Mouse (Mus musculus): ENCODE results near the gene Cyp26c1. TPM values are rescaled to one million over a fixed set of nuclear protein-coding genes. Genes with fewer than 3 reads are reported as not detected.

Cyp26c1 gene
- not detected for total RNA-seq (2021)
- long read RNA-seq, experiment 1, result 0 reads
- long read RNA-seq, experiment 2, result 0 reads

DNA sequence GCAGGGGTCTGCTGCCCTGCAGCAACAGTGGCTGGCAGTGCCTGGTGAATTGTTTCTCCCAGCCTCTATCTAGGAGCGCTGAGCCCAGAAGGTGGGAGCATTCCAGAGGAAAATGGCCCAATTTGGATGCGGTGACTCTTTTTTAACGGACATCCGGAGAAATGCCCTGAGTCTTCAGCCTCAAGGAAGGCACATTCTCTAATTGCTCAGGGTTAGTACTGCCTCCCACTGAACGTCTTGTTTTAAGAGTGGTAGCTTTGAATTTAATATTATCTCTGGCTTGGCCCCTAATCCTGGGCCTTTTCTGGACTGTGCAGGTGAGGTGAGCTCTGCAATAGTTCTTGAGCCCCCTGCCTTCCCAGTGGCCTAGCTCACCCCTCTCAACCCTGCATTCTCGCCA, at the start of gene Cyp26c1:
Gene Cyp26c1 (plus strand): TSS at position 301 of the 400 bp plus-strand sequence.
- DNase-seq (ENCODE audit: low spot score in 2 of 2), result no peak

DNA sequence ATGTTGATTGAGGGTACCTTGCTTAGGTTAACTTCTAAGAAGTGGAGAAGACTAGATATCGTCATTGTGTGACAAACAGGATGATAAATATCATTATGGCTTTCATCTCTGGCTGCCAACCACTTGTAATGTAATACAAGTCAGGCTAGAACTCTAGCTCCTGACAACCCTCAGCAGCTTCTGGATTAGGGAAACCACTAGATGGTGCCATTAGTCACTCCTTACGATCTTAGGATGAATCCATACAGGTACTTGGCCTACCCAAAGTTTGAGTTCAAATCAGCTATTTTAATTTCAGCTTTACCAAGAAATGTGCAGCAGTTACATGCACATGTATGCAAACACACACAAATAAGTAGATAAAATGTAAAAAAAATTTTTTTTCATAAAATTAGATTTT, 37.4 kb upstream of the Cyp26c1 start:
- DNase-seq (ENCODE audit: low spot score in 2 of 2), result no peak

- no peak for DNase-seq (ENCODE audit: low spot score in 2 of 2)
These were observed 34.9 kb upstream of the Cyp26c1 start for GRCm38 (mm10) chr19:37650526-37650925.

- no peak for DNase-seq (ENCODE audit: low spot score in 2 of 2)
These were observed 31.4 kb upstream of the Cyp26c1 start for GRCm38 (mm10) chr19:37654012-37654411.

GRCm38 (mm10) chr19:37656441-37656840, 28.9 kb upstream of the Cyp26c1 start:
- DNase-seq (ENCODE audit: low spot score in 2 of 2), result no peak

DNA sequence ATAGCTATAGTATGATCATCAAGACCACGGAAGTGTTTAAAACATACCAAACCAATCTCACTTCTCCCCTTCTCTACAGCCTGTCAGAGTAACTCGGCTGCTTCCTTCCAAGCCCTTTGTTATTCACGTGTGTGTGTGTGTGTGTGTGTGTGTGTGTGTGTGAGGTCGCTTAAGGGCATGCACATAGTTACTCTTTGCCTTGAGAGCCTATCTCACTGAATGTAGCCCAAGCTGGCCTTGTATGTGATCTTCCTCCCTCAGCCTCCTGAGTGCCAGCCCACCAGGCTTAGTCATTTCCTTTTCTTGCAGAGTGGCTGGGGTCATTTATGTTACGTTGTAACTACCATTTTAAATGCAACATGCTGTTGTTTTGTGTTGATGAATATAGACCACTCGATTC, 20.1 kb upstream of the Cyp26c1 start:
- DNase-seq (ENCODE audit: low spot score in 2 of 2), result no peak

DNA sequence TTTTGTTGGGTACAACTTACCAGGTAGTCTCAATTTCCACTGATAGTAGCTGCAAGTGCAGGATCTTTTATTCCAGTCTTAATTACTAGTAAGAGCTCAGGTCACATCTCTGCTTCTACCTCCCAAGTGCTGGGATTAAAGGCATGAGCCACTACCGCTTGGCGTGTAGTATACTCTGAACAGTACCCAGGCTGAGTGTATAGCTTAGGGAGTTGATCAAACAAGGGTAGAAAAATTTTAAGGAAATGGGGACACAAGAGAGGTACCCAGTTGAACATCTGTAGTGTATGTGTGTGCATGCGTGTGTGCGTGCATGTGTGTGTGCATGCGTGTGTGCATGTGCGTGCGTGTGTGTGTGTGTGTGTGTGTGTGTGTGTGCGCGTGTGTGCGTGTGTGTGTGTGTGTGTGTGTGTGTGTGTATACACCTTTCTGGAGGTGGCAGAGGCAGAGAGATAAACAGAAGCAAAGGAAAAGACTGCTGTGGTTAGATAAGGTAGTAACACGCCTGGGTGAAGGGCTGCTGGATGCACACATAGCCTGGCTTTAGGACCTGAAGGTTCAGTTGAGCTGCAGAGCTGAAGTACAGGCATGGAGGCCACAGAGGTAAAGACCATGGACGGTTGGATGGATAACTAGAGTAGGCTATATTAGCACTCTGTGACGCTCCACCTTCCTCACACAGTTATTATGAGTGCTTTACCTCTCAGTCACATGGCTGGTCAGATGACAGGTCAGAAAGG, 17.4 kb upstream of the Cyp26c1 start:
- DNase-seq (ENCODE audit: low spot score in 2 of 2), result no peak

GRCm38 (mm10) chr19:37668657-37669056, 16.7 kb upstream of the Cyp26c1 start:
- no peak for DNase-seq (ENCODE audit: low spot score in 2 of 2)

DNA sequence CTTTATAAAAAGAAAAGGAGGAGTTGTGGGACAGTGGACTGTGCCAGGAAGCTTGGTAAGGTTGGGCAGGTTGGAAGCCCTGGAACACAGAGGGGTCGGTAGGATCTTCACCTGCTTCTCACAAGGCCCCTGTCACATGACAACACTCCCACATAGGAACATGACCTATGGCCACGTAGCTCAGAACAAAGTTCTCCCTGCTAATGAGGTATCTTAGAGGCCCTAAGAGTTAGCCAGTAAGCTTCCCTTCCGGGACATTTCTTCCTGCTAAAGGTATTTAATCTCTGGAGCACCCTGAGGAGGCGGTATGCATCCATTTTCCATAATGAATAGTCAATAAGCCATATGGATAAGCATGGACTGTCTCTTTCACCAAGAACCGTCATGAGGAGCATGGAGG, 15.9 kb upstream of the Cyp26c1 start:
- no peak for DNase-seq (ENCODE audit: low spot score in 2 of 2)

DNA sequence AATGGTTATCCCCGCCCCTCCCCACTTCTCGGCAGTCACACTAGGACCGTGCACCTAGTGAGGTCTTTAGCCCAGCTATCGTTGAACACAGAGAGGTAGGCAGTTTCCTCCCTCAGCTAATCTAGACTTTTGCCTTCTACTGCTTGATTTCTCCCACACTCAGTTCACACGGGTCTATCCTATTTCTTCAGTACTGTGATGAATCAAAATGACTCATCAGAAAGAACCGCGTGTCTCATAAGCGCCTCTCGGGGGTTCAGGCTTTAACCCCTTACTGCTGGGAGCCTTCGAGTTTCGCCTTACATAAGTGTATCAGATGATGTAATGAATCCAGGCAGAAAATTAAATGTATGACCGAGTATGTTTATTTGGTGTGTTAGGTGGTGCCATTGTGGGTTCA, 12.0 kb upstream of the Cyp26c1 start:
- DNase-seq (ENCODE audit: low spot score in 2 of 2), result no peak

- no peak for DNase-seq (ENCODE audit: low spot score in 2 of 2)
These were observed 966 bp downstream of the Cyp26c1 start for GRCm38 (mm10) chr19:37686347-37686746.

GRCm38 (mm10) chr19:37686941-37687850, 1.8 kb downstream of the Cyp26c1 start:
- no peak for DNase-seq (ENCODE audit: low spot score in 2 of 2)

GRCm38 (mm10) chr19:37689478-37689877, 4.1 kb downstream of the Cyp26c1 start:
- DNase-seq (ENCODE audit: low spot score in 2 of 2), result no peak

GRCm38 (mm10) chr19:37690716-37691115, 5.3 kb downstream of the Cyp26c1 start:
- no peak for DNase-seq (ENCODE audit: low spot score in 2 of 2)

DNA sequence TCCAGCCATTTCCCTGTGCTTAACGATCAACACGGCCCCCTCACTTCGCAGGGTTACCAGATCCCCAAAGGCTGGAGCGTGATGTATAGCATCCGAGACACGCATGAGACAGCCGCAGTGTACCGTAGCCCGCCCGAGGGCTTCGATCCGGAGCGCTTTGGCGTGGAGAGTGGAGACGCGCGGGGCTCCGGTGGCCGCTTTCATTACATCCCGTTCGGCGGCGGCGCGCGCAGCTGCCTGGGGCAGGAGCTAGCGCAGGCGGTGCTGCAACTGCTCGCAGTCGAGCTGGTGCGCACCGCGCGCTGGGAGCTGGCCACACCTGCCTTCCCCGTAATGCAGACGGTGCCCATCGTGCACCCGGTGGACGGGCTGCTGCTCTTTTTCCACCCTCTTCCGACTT, 7.5 kb downstream of the Cyp26c1 start:
- DNase-seq (ENCODE audit: low spot score in 2 of 2), result no peak

GRCm38 (mm10) chr19:37695146-37695545, 9.8 kb downstream of the Cyp26c1 start:
- no peak for DNase-seq (ENCODE audit: low spot score in 2 of 2)

GRCm38 (mm10) chr19:37695762-37696602, 10.6 kb downstream of the Cyp26c1 start:
- DNase-seq (ENCODE audit: low spot score in 2 of 2), result no peak

GRCm38 (mm10) chr19:37696603-37697334, 11.4 kb downstream of the Cyp26c1 start:
- no peak for DNase-seq (ENCODE audit: low spot score in 2 of 2)

GRCm38 (mm10) chr19:37697335-37697636, 11.9 kb downstream of the Cyp26c1 start:
- no peak for DNase-seq (ENCODE audit: low spot score in 2 of 2)

DNA sequence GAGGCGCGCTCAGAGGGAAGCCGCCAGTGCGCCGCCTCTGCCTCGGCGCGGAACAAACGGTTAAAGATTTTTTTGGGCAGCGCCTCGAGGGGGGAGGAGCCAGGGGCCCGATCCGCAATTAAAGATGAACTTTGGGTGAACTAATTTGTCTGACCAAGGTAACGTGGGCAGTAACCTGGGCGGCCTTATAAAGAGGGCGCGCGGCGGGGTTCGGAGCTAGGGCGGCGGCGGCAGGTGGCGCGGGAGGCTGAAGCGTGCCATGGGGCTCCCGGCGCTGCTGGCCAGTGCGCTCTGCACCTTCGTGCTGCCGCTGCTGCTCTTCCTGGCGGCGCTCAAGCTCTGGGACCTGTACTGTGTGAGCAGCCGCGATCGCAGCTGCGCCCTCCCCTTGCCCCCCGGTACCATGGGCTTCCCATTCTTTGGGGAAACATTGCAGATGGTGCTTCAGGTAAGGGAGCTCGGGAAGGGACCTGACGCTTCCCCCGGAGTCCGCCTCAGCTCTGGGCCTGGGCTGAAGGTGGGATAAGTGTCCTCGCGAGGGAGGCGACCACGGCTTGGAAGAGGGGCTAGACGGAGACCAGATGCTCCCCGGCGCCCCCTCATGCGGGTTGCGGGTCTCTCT, 12.4 kb downstream of the Cyp26c1 start, which contains the start of gene Cyp26a1:
Gene Cyp26a1 (plus strand): TSS at position 148 of the 622 bp plus-strand sequence.
- DNase-seq (ENCODE audit: low spot score in 2 of 2), result no peak

All from adrenal gland, adult 18-20 months (tissue).